Mouse (Mus musculus) hindbrain, embryonic 15.5 days (tissue): ENCODE measurements around the gene Tspan17. TPM values are rescaled to one million over a fixed set of nuclear protein-coding genes. Genes with fewer than 3 reads are reported as not detected.

Experiments used
- ATAC-seq: fragments of 200-750 bp; cut with Nextera tagmentation; 2 replicates; pipeline ENCODE4 v1.8.0; 2017; ENCODE audit warnings: low read depth, moderate number of reproducible peaks, moderate TSS enrichment; ENCODE audit not compliant: low FRiP score
- H3K27ac ChIP-seq: fragments of 300-500 bp; sonication (generic); replicated peaks from 2 replicates; pipeline ENCODE4 v1.5.1; 2015; ENCODE audit warnings: mild to moderate bottlenecking, inconsistent platforms
- H3K27me3 ChIP-seq: fragments of 300-500 bp; sonication (generic); 2 replicates; pipeline ENCODE4 v1.6.1; 2015; ENCODE audit warnings: control low read depth, inconsistent platforms
- H3K36me3 ChIP-seq: fragments of 300-500 bp; sonication (generic); 2 replicates; pipeline ENCODE4 v1.6.1; 2015; ENCODE audit warnings: control low read depth, inconsistent platforms
- H3K4me1 ChIP-seq: fragments of 300-500 bp; sonication (generic); replicated peaks from 2 replicates; pipeline ENCODE4 v1.6.1; 2015; ENCODE audit warnings: control low read depth, inconsistent platforms
- H3K4me2 ChIP-seq: fragments of 300-500 bp; sonication (generic); 2 replicates; pipeline ENCODE4 v1.6.1; 2015; ENCODE audit warnings: moderate library complexity, mild to moderate bottlenecking, inconsistent platforms
- H3K4me3 ChIP-seq: fragments of 300-500 bp; sonication (generic); 2 replicates; pipeline ENCODE4 v1.5.1; 2015; ENCODE audit warnings: mild to moderate bottlenecking, inconsistent platforms
- H3K9ac ChIP-seq: fragments of 300-500 bp; sonication (generic); 2 replicates; pipeline ENCODE4 v1.6.1; 2015; ENCODE audit warnings: inconsistent platforms
- H3K9me3 ChIP-seq: fragments of 300-500 bp; sonication (generic); 2 replicates; pipeline ENCODE4 v1.6.1; 2016; ENCODE audit warnings: control low read depth, inconsistent platforms
- WGBS: fragments of 180-500 bp; shearing (Covaris S2); methylation state at CpG from one replicate; pipeline ENCODE4 v1.1.7; 2015; 5-methylcytosine and 5-hydroxymethylcytosine counted together
- polyA plus RNA-seq: library from polyadenylated mRNA; unstranded; fragments of >200 nt; fragmentation: Nextera tagmentation; extraction: Ambion mirVana; gene quantifications from 2 replicates; pipeline ENCODE4 v1.2.1, GENCODE M21; 2015

The Tspan17 gene
- polyA plus RNA-seq, 1 experiment from 2014 or later, result 98.3 TPM

DNA sequence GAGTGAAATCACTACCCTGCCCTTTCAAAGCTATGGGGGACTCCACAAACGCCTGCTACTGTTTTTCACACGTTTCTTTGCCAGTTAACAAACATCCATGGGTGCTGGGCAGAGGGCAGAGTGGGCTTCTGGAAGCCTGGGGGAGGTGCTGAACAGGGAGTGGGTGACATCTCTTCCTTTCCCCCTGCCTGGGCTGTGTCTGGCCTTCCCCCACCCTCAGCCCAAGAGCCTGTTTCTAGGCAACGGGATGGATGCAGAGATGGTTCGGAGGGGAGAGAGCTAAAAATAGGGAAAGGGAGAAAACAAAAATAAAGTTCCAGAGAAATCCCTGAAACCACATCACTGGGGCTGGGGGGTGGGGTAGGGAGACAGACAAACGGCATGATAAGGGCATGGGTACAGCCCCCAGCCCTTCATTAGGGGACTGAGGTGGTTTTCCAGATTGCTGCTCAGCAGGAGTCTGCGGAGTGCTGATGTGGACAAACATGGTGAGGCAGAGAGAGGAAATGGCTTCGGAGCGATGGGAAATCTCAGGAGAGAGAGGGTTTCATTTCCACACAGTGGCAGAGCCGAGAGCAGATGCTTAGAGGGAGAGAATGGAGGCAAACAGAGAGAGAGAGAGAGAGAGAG lies 33.9 kb upstream of the Tspan17 start:
- Histone ChIP-seq H3K4me1 (peaks cover 65% of the 10 kb centered on the region), H3K36me3 (no peaks in the 10 kb centered on the region), H3K9me3 (no peaks in the 10 kb centered on the region), H3K9ac (no peak overlapping the region), H3K4me2 (peak overlapping the region; percentile 25), H3K27me3 (no peaks in the 10 kb centered on the region), H3K27ac (peak overlapping the region; percentile 61), H3K4me3 (no peak overlapping the region)
- WGBS, result 10% methylated on average over 9 of the region's 9 CpGs
- no peak for ATAC-seq

DNA sequence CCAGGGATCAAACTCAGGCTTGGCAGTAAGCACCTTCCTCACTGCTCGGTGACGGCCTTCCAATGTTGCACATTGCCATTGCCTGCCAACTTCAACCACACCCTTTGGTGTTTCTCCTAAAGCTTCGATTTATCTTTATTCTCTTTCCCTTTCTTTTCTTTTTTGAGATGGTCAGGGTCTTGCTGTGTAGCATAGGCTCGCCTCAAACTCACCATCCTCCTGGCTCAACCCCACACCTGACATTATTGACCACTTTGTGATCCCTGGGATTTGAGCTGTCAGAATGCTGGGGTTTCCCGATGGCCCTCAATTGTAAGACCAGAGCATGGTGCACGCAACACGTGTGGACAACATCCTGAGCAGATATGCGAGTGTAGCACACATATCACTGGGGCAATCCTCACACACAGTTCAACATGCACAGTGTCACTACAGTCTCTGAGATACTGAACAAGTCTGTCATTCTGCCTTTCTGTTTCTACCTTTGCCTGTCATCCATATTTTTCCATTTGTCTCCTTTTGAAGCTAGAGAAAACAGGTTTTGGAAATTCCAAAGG lies 32.9 kb upstream of the Tspan17 start:
- no peak for ATAC-seq
- Histone ChIP-seq H3K27ac (peak overlapping the region; percentile 61; the same call in 1 of the 2 replicates), H3K36me3 (no peaks in the 10 kb centered on the region), H3K9ac (no peak overlapping the region), H3K4me2 (no peak overlapping the region), H3K27me3 (no peaks in the 10 kb centered on the region), H3K4me3 (no peak overlapping the region), H3K4me1 (peaks cover 60% of the 10 kb centered on the region), H3K9me3 (no peaks in the 10 kb centered on the region)
- WGBS, result 87% methylated on average over 8 of the region's 8 CpGs

DNA sequence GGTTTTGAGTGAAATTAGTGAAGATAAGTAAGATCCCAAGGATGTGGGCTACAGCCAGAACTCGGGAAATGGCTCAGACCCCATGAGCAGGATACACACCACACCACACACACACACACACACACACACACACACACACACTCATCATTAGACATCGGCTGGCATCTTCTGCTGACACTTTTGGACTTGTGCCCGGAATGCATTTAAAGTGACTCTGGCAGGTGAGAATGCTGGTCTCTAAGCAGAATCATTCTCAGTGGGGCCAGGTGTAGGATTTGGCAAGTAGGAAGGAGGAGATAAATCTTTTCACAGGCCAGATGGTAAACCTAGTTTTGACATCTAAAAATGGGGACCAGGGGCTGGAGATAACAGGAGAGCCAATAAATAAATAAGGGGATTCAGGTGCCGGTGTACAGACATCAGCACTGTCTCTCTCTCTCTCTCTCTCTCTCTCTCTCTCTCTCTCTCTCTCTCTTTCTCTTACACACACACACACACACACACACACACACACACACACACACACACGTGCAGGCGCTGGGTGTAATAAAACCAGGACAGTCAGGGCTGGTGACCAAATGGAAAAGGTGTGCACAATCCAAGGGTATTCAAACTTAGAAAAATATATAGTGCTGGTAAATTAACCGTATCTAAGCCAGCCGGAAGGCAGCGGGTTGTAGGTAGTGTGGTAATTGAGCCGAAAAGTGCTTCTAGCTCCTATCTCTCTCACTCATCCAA lies 31.9 kb upstream of the Tspan17 start:
- Histone ChIP-seq H3K9me3 (no peaks in the 10 kb centered on the region), H3K27me3 (peaks cover 5% of the 10 kb centered on the region; the same call in 1 of the 2 replicates), H3K4me2 (peak overlapping the region; percentile 82), H3K4me3 (peak overlapping the region; percentile 39), H3K4me1 (peaks cover 60% of the 10 kb centered on the region), H3K9ac (peak overlapping the region; percentile 33), H3K36me3 (no peaks in the 10 kb centered on the region), H3K27ac (peak overlapping the region; percentile 94)
- 20% methylated on average over 10 of the region's 10 CpGs for WGBS
- ATAC-seq, result no peak

GRCm38 (mm10) chr13:54758045-54758755 lies 31.0 kb upstream of the Tspan17 start:
- peak; percentile 86 for ATAC-seq
- WGBS, result under 1% methylated on average over 43 of the region's 43 CpGs

GRCm38 (mm10) chr13:54758756-54759470 lies 30.3 kb upstream of the Tspan17 start:
- H3K9ac ChIP-seq, result peak overlapping the region; percentile 36
- H3K27me3 ChIP-seq, result peaks cover 19% of the 10 kb centered on the region
- peak overlapping the region; percentile 94 for H3K27ac ChIP-seq
- no peaks in the 10 kb centered on the region for H3K36me3 ChIP-seq
- peaks cover 51% of the 10 kb centered on the region for H3K4me1 ChIP-seq
- WGBS, result under 1% methylated on average over 29 of the region's 29 CpGs
- H3K4me3 ChIP-seq, result peak overlapping the region; percentile 39
- no peaks in the 10 kb centered on the region for H3K9me3 ChIP-seq
- ATAC-seq, result peak; percentile 40; the same call in 1 of the 2 replicates
- H3K4me2 ChIP-seq, result peak overlapping the region; percentile 82

More at GRCm38 (mm10) chr13:54758045-54758755, 31.0 kb upstream of the Tspan17 start:
- peak overlapping the region; percentile 36 for H3K9ac ChIP-seq
- H3K27me3 ChIP-seq, result peaks cover 12% of the 10 kb centered on the region
- peak overlapping the region; percentile 94 for H3K27ac ChIP-seq
- no peaks in the 10 kb centered on the region for H3K9me3 ChIP-seq
- H3K4me1 ChIP-seq, result peaks cover 53% of the 10 kb centered on the region
- H3K4me2 ChIP-seq, result peak overlapping the region; percentile 82
- no peaks in the 10 kb centered on the region for H3K36me3 ChIP-seq
- peak overlapping the region; percentile 39 for H3K4me3 ChIP-seq

GRCm38 (mm10) chr13:54759496-54759895 lies 29.7 kb upstream of the Tspan17 start:
- WGBS, result 6% methylated on average over 7 of the region's 7 CpGs
- Histone ChIP-seq H3K4me1 (peaks cover 48% of the 10 kb centered on the region), H3K36me3 (no peaks in the 10 kb centered on the region), H3K9ac (peak overlapping the region; percentile 36), H3K9me3 (no peaks in the 10 kb centered on the region), H3K4me2 (peak overlapping the region; percentile 82), H3K27me3 (peaks cover 25% of the 10 kb centered on the region), H3K27ac (peak overlapping the region; percentile 94), H3K4me3 (peak overlapping the region; percentile 39; the same call in 1 of the 2 replicates)
- ATAC-seq, result peak; percentile 1; the same call in 1 of the 2 replicates

GRCm38 (mm10) chr13:54760164-54760795 lies 28.9 kb upstream of the Tspan17 start:
- WGBS, result 52% methylated on average over 8 of the region's 8 CpGs
- Histone ChIP-seq H3K4me2 (no peak overlapping the region), H3K4me3 (no peak overlapping the region), H3K9ac (no peak overlapping the region), H3K27ac (0 out of 2 replicates have a peak overlapping the region, but pooled peaks have one; percentile 14), H3K27me3 (peaks cover 33% of the 10 kb centered on the region), H3K36me3 (no peaks in the 10 kb centered on the region), H3K9me3 (no peaks in the 10 kb centered on the region), H3K4me1 (peaks cover 48% of the 10 kb centered on the region)
- no peak for ATAC-seq

GRCm38 (mm10) chr13:54760906-54761305 lies 28.3 kb upstream of the Tspan17 start:
- H3K4me1 ChIP-seq, result peaks cover 48% of the 10 kb centered on the region
- 70% methylated on average over 7 of the region's 7 CpGs for WGBS

DNA sequence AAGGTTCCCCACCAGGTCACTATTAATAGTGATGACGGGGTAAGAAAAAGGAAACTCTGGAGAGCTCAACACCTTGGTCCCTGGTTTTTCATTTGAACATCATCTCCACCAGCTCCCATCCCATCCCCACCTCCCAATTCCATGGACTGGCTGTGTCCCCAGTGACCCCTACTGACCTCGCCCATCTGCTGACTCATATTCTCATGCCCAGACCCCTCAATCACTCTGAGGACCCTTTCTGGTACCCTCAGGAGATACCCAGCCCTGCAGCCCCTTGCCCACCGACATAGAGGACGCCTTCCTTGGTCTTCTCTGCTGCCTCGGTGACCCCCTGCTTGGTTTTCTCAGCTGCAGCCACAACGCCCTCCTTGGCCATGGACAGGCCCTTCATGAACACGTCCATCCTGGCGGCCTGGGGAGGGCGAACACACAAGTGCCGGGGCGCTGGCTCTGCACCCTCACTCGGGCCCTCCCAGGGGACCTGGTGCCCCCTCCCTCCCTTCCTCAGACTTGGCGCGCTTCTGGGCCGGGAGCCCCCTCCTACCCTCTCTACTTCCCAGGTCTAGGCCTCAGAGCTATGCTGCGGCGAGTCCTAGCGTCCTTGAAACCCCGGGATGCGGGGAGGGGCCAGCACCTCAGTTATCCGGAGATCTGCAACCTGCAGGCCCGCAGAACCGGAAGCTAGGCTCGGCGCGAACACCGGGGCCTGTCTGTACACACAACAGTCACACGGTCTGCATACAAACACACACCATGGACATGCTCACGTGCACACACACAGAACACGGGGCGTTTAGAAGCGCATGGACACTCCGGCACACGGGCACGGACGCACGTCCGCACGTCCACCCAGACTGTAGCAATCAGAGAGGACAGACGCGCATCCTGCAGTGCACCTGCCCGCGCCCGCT lies 23.6 kb upstream of the Tspan17 start:
- H3K4me1 ChIP-seq, result peaks cover 30% of the 10 kb centered on the region
- peak overlapping the region; percentile 51 for H3K4me3 ChIP-seq
- ATAC-seq, result peak; percentile 47
- peaks cover 34% of the 10 kb centered on the region for H3K27me3 ChIP-seq
- 4% methylated on average over 44 of the region's 44 CpGs for WGBS
- peak overlapping the region; percentile 67 for H3K4me2 ChIP-seq
- peak overlapping the region; percentile 72 for H3K27ac ChIP-seq
- H3K9ac ChIP-seq, result peak overlapping the region; percentile 54
- H3K36me3 ChIP-seq, result no peaks in the 10 kb centered on the region
- H3K9me3 ChIP-seq, result no peaks in the 10 kb centered on the region

More at GRCm38 (mm10) chr13:54760906-54761305, 28.3 kb upstream of the Tspan17 start:
- Histone ChIP-seq H3K9ac (no peak overlapping the region), H3K27ac (no peak overlapping the region), H3K36me3 (no peaks in the 10 kb centered on the region), H3K4me2 (no peak overlapping the region), H3K4me3 (no peak overlapping the region), H3K9me3 (no peaks in the 10 kb centered on the region), H3K27me3 (peaks cover 34% of the 10 kb centered on the region)
- no peak for ATAC-seq

DNA sequence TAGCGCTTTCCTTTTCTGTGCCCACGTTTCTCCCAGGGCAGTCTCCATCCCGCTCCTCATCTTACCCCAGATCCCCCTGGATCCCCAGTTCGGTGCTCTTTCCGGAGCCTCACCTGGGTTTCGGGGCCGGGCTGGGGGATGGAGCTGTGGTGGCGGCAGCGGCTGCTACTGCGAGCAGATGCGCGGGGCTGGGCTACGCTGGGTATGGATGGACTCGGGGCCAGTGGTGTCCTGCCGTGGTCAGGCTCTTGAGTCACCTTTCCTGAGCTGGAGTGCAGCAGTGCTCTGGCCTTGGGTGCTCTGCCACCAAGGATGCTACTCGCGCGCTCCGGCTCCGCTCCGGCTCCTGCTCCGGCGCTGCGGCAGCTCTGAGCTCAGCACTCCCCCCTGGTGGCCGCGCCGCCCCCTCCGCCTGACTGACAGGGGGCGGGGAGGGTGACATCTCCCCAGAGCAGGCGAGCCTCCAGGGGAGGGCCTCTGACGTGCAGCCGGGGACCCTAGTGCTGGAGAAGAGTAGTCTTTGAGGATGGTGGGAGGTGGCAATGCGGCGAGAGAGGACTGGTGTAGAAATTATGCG lies 22.9 kb upstream of the Tspan17 start, which contains the start of gene Sncb:
TSS of gene Sncb (minus strand) at position 404 of the 577 bp plus-strand sequence.
- ATAC-seq, result peak; percentile 85

More for the DNA sequence above, 22.9 kb upstream of the Tspan17 start, which contains the start of gene Sncb:
- H3K36me3 ChIP-seq, result no peaks in the 10 kb centered on the region
- WGBS, result under 1% methylated on average over 35 of the region's 35 CpGs
- H3K9me3 ChIP-seq, result no peaks in the 10 kb centered on the region
- peak within 1 kb of the TSS; percentile 67 for H3K4me2 ChIP-seq
- peak within 1 kb of the TSS; percentile 72 for H3K27ac ChIP-seq
- peaks cover 30% of the 10 kb centered on the region for H3K4me1 ChIP-seq
- H3K9ac ChIP-seq, result peak within 1 kb of the TSS; percentile 54
- peaks cover 34% of the 10 kb centered on the region for H3K27me3 ChIP-seq
- peak within 1 kb of the TSS; percentile 51 for H3K4me3 ChIP-seq
